Mouse (Mus musculus) embryo, embryonic 10 days (tissue): ENCODE data around the gene Frs3.

Source experiments
- DNase-seq: peaks from one replicate; pipeline ENCODE4 v3.0.0-alpha.2; 2015; ENCODE audit warnings: low spot score

The Frs3 gene

DNA sequence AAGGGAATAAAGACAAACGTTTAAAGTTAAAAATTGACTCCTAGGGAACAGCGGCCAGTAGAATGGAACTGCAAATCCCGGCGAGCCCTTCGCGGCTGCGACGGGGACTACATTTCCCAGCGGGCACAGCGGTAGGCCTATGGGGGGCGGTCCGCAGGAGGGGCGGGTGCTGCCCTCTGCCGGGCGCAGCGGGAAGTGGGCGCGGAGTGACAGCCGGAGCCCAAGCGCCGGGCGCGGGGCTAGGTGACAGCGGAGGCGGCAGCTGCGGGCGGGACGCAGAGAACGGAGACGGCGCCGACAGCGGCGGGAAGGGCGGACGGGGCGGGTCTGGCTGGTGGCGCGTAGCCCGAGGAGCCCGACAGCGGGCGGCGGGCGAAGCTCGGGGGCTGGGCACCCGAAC is 48.0 kb downstream of the Frs3 start, which contains the start of gene Tfeb:
TSS of gene Tfeb (plus strand) at position 175 of the 400 bp plus-strand sequence.
- peak; percentile 95 for DNase-seq

DNA sequence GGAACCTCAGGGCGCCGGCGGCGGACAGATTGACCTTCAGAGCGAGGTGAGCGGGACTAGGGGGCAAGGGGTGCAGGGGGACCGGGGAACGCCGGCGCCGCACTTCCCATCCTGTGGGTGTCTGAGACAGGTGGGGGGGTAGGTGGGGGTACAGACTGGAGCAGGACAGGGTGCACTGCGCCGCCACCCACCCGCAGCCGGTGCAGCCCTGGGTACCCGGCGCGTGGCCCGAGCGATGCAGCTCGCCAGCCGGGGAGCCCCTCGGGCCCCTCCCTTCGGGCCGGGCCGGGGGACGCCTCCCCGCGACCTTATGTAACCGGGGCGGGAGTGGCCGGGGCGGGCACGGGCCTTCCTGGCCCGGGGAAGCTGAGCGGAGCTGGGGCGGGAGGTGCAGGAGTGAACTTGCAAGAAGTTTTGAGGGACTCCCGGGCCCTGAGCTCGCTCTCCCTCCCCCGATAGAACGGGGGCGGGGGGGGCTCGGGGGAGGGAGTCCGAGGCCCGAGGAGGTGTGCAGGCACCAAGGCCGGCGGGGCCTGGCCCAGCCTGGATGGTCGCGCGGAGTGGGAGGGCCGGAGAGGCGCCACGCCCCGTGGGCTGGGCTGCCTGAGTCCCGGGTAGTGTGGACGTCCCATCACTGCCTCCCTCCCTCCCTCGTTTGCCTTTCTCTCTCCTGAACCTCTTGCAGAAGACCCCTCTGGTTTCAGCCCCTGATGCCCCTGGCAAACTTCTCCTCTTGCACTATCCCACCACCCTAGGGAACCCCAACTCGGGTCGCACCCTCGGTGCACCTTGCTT is 48.6 kb downstream of the Frs3 start:
- DNase-seq = peak; percentile 74

DNA sequence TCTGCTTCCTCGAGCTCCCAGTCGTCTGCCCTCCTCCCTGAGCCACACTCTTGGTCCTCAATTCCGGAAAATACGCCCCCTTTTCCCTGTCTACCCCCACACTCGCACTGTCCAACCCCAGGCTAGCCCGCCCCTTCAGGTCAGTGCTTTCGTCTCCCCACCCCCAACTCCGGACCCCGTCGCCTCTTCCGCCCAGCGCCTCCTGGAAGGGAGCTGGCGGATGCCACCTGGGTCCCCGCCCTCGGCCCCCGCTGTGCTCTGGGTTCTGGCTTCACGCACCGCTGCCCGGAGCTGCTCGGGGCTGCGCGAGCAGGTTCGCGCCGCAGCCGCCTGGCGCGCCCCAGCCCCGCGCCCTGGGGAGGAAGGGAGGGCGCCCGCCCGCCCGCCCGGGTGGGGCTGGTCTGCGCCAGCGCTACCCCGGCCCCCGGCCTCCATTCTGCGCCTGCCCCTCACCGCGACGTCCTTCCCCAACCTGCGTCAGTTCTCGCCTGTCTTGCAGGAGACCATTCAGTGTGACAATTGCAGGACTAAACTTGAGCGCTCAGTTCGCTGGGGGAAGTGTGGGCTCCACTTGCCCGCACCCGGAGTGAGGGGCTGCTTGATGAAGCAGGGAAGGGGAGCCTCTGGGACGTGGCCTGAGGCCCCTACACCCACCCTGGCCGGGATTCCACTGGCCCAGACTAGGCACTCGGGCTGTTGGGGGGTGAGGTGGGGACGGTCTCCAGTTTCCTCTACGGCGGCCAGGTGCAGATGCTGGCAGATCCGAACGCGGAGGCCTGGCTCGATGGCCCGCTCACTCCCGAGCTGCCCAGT is 49.4 kb downstream of the Frs3 start:
- peak; percentile 36 for DNase-seq

DNA sequence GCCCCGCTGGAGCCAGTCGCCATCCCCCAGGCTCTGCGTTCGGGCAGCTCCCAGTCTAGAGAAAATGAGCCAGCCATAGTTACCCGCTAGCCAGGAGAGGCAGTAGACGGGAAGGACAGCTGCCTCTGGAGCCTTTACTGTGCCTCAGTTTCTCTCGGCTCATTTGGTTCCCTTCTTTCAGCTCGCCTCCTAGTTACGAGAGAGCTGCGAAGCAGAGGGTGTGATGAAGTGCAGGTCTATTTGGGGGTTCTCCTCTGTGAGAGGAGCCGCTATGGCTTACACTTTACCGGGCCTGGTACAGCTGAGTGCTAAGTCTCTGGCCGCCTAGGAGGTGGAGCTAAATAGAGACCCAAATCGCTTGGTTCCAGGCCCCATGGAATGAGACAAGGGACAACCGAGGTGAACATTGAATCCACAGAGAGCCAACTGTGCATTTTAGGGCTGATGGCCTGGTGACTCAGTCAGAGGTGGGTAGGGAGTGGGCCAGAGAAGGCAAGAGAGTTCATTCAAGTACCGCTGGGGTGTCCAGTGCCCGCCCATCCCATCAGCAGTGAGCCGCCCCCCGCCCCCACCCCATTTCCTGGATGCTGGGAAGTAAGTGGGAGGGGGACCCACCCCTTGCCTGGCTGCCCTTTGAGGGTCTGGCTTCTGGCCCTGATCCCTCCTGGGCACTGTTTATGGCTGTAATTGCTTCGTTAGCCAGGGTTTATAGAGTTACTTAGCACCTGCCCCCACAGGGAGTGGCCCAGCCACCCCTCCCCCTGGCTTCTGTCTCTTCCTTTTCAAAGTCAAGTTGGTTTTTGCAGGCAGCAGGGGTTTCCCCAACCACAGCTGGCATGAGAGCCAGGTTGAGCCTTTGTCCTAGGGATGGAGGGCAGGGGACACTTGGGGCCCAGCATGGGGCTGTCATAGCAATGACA is 50.3 kb downstream of the Frs3 start:
- no peak for DNase-seq

DNA sequence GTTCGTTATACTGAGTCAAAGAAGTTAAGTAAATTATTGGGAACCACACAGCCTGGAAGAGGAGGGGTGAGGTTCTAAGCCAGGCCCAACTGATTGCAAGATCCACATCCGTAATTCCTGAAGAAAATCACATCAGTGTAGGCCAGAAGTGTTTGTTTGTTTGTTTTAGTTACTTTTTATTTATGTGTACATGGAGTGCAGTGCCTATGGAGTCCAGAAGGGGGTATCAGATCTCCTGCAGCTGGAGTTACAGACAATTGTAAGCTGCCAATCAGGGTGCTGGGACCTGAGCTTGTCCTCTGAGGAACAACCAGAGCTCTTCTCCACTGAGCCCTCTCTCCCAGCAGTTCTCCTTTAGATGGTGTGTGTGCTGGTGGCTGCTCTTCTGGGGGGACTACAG is 51.4 kb downstream of the Frs3 start:
- no peak for DNase-seq

DNA sequence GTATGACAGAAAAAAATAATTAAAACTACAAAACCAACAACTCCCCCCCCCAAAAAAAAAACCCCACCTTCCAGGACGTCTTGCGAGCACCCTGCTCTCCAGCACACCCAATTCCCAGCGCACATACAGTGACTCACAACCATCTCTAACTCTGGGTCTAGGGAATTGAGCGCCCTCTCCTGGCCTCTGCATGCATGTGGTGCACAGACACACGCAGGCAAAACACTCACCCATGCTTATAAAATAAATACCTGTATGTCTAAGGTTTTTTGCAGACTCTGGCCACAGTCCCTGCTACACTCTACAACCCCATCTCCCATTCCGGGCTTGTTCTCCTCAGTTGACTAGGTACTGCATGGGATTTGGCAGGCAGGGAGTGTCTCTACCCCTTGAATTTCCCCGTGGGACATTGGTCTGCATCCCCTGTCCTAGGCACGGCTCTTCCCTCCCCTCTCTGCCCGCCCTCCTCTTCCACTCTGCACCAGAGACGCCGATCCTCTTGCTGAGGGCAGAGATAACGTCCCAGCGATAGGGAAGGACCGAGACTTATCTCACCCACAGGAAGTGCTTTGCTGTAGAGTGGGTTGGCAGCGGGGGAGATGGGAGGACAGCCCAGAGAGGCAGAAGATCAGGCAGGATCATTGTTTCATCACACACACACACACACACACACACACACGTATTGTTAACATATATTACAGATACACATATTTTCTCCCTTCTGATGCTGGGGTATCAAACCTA is 54.3 kb downstream of the Frs3 start:
- DNase-seq = no peak

DNA sequence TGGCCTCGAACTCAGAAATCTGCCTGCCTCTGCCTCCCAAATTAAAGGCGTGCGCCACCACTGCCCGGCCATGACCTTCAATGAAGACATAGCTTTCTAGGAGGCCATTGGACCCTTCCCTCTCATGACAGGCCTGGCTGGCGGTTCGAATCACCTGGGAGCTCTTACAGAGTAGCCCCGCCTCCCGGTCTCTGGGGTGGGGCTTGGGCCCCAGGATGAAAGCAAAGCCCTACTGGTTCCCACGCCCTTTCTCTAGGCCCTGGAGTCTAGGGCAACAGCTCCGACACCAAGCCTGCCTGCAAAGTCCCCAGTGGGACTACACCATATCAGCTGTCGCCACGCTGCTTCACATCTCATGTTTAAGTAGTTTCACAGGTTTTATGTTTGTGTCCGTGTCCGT is 55.3 kb downstream of the Frs3 start:
- DNase-seq = no peak

DNA sequence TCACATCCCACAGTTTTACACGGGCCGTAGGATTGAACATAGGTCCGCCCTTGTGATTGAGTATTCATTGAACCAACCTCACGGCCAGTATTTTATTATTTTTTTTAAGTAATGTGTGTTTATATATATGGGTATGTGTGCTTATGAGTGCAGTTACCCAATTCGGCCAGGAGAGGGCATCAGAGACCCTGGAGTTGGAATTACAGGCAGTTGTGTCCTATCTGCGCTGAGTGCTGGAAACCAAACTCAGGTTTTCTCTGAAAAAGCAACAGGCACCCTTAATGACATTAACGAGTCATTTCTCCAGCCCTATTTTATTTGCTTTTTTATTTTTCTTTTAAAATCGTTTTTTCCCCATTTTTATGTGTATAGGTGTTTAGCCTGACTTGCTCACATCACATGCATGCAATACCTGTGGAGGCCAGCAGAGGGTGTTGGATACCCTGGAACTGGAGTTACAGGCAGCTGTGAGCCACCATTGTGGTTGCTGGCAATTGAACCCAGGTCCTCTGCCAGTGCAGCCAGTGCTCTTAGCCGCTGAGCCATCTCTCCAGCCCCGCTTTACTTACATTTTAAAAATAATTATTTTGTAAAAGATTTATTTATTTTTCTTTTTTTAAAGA is 56.0 kb downstream of the Frs3 start:
- DNase-seq = no peak

DNA sequence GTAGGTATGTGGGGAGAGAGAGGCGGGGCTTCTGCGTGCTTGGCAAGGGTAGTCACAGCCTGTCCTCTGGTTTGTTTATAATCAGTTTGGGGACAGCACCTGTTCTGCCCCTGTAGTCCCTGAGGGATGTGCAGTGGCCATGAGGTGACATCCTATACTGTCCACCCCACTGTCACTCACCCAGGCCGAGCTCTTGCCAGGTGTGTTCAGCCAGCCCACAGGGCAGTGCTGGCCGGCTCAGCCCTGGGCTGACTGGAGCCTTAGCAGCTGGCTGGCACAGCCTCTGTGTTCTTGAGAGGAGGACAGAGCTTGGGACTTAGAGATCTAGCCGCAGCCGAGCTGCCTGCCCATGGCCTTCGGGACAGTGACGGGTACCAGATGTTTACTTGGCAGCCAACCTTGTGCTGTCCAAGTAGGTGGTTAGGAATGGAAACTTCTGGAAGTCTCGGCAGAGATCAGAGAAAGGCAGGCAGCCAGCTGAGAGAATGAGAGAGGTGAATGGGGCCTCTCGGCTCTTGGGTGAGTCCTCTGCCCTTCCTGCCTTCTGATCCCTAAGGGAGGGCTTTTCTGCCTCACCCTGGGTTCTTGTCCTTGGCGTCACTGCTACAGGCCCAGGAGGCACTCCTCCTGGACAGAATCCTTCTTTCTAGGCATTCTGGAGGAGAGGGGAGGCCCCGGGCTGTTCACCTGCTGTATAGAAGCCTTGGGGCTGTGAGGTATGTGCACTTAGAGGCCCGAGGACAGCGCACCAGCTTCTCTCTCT is 60.1 kb downstream of the Frs3 start:
- no peak for DNase-seq

DNA sequence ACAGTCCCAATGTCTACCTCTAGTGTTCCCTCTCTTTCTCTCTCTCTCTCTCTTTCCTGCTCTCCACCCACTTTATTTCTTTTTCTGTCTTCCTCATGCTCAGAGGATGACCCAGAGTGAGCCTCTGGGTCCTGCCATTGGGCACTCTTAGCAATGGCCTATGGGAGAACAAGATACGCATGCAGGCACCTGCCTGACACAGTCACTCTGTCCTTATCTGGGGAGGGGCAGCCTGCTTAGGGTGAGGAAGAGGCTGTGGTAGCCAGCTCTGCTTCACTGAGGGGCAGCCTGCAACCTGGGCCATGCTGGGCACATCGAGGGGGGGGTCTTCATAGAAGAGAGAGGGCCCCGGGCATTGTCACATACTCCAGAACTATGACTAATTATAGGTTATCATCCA is 60.8 kb downstream of the Frs3 start:
- no peak for DNase-seq

DNA sequence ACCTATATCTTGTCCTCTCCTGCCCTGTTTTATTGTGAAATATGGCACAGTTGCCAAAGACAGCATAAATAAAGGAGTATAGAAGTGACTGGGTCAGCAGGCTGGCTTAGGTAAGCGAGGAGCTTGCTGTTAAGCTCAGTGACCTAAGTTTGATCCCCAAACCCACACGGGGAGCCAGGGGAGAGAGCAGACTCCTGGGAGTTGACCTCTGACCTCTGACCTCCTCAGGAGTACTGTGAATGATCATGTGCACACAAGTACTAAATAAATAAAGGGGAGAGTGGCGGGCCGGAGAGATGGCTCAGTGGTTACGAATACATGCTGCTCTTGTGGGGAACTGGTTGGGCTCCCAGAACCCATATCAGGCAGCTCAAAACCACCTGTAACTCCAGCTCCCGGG is 61.3 kb downstream of the Frs3 start:
- DNase-seq = no peak

DNA sequence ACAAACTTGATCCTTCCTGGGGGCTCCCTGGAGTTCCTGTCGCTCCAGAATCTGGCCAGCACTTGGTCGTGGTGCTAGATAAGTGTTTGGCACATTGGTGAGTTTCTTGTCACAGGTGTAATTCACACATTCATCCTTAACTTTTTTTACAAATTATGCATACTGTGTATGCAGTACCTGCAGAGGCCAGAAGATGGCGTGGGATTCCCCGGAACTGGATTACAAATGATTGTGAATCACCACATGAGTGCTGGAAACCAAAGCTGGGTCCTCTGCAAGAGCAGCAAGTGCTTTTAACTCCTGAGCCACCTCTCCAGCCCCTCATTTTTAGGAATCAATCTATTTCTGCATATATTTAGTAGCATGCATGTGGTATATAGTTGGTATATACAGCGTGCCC is 63.0 kb downstream of the Frs3 start:
- no peak for DNase-seq

DNA sequence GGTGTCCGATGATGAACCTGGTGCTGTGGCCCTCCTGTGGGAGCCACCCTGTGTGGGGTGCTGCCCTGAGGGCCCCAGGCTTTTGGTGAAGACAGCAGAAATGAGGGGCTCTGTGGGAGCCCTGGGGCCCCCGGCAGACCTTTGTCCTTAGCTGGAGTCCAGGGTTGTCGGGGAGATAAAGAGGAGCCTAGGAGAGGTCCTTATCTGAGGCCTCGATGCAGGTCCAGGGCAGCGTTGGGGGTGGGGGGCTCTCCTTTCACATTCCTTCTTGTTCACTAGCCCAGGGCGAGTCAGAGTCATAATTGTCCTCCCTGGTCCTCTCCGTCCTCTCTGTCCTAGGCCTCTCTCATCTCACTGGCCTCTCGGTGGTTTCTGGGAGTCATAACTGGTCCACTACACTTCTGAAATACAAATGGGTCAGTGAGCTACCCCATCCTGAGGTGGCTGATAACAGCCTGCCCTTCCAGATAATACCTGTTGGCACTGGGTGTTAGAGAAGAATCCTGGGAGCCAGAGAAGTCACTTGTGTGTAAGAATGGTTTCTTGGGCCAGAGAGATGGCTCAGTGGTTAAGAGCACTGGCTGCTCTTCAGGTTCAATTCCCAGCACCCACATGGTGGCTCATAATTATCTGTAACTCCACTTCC is 64.4 kb downstream of the Frs3 start:
- no peak for DNase-seq
